8 mouse cellular contexts compared by ENCODE assay signal in the genomic region with DNA sequence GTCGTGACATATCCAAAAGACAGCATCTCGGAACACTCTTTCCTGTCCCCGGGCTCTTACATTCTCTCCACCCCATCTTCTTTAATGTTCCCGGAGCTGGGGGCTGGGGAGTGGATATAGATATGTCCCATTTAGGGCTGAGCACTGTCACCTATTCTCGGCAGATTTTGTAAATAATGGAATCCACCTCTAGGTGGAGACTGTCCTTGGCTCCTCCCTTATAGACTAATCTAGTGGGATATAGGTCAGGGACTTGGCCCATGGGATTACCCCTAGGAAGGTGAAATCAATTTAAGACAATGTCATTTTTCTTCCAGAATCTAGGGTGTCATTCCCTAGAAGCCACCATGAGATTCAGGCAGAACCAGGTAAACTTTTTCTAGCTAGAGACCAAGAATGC. TPM values are rescaled to one million over a fixed set of nuclear protein-coding genes. Genes with fewer than 3 reads are reported as not detected.
DNase-seq lines count a peak whose midpoint lies in the region; ATAC-seq and TF ChIP-seq lines count a peak whose summit lies in the region.

No protein-coding gene starts in this region.

- no peaks in the 10 kb centered on the region for H3K36me3 ChIP-seq in heart, embryonic 15.5 days

- no peaks in the 10 kb centered on the region for H3K27me3 ChIP-seq in heart, embryonic 15.5 days

- H3K9me3 ChIP-seq in heart, embryonic 15.5 days (replicated peaks): no peaks in the 10 kb centered on the region

- H3K9ac ChIP-seq in heart, embryonic 15.5 days: no peak overlapping the region

- H3K27ac ChIP-seq in layer of hippocampus, adult 2 months: no peak overlapping the region
- no peak overlapping the region; the same call in 1 of the 2 replicates for H3K27ac ChIP-seq in heart, embryonic 15.5 days

- TF ChIP-seq CTCF in layer of hippocampus, adult 2 months (conservative IDR thresholded peaks at IDR 0.05): peak; percentile 61

- ATAC-seq in heart, embryonic 15.5 days (replicated peaks; ENCODE audit: insufficient number of reproducible peaks, insufficient read depth, low FRiP score, low read depth): no peak
- ATAC-seq in megakaryocyte progenitor cell, adult 5-6 weeks (replicated peaks; ENCODE audit: poor library complexity): 0 out of 2 replicates have a peak, but pooled peaks have one; percentile 17

- peaks cover 35% of the 10 kb centered on the region for H3K4me1 ChIP-seq in heart, embryonic 15.5 days (replicated peaks)

- no peak for DNase-seq in layer of hippocampus, adult 2 months (ENCODE audit: low spot score in 2 of 2)
- DNase-seq in layer of hippocampus, adult 8-10 months (ENCODE audit: low spot score in 2 of 2): no peak
- peak; percentile 52 for DNase-seq in adipocyte (ENCODE audit: low spot score)
- no peak for DNase-seq in ovary, adult 18-20 months (ENCODE audit: low spot score)
- DNase-seq in frontal cortex, postnatal 14 days (ENCODE audit: low spot score in 2 of 2): no peak
- DNase-seq in urinary bladder, postnatal 25 days (ENCODE audit: low spot score): no peak

- peak overlapping the region; percentile 99 for H3K4me3 ChIP-seq in layer of hippocampus, adult 2 months
- H3K4me3 ChIP-seq in heart, embryonic 15.5 days: peak overlapping the region; percentile 91

- H3K4me2 ChIP-seq in heart, embryonic 15.5 days: peak overlapping the region; percentile 83

- 50% methylated on average over 5 of the region's 5 CpGs for WGBS in heart, embryonic 15.5 days

RNA-seq across cellular contexts. Expression of a gene that starts 0.7 kb away (rescaled TPM):
- total RNA-seq in layer of hippocampus, adult 2 months (2021): 10 to 100 TPM; 18.3 to 20.6 TPM
- total RNA-seq in layer of hippocampus, adult 8-10 months (2022): 10 to 100 TPM; 18.6 to 20.7 (median 19.9) TPM
- polyA plus RNA-seq in heart, embryonic 15.5 days (2015; fragmentation: Nextera tagmentation; extraction: Ambion mirVana): 13.4 and 16.8 TPM in 2 replicates
- 11.0 and 12.4 TPM in 2 replicates for total RNA-seq in megakaryocyte progenitor cell, adult 5-6 weeks (2015)
- total RNA-seq in megakaryocyte progenitor cell, adult 5-6 weeks (2017): 5.1 and 15.3 TPM in 2 replicates

RNA-seq across cellular contexts. Expression of a gene that starts 0.8 kb away (rescaled TPM):
- total RNA-seq in layer of hippocampus, adult 2 months (2021): 10 to 100 TPM; 86.6 to 86.7 TPM
- total RNA-seq in layer of hippocampus, adult 8-10 months (2022): 100 to 1,000 TPM in 1 of 4 experiments, 10 to 100 TPM in 3; 89.9 to 102 (median 97.3) TPM
- polyA plus RNA-seq in heart, embryonic 15.5 days (2015; fragmentation: Nextera tagmentation; extraction: Ambion mirVana): 42.4 and 48.6 TPM in 2 replicates
- total RNA-seq in megakaryocyte progenitor cell, adult 5-6 weeks (2015): 51.1 and 58.3 TPM in 2 replicates
- total RNA-seq in megakaryocyte progenitor cell, adult 5-6 weeks (2017): 48.1 and 61.6 TPM in 2 replicates

RNA-seq across cellular contexts. Expression of a gene that starts 57.9 kb away (rescaled TPM):
- total RNA-seq in layer of hippocampus, adult 2 months (2021): not detected
- total RNA-seq in layer of hippocampus, adult 8-10 months (2022): not detected
- 0.09 TPM in 1 of 2 replicates, not detected in the other for polyA plus RNA-seq in heart, embryonic 15.5 days (2015; fragmentation: Nextera tagmentation; extraction: Ambion mirVana)
- not detected in 2 replicates for total RNA-seq in megakaryocyte progenitor cell, adult 5-6 weeks (2015)
- not detected in 2 replicates for total RNA-seq in megakaryocyte progenitor cell, adult 5-6 weeks (2017)
